Comparison of ENCODE assay signal across 10 mouse cellular contexts in genomic region chr9:106126786-106127251, GRCm38 (mm10). TPM values are rescaled to one million over a fixed set of nuclear protein-coding genes. Genes with fewer than 3 reads are reported as not detected.
DNase-seq lines count a peak whose midpoint lies in the region; ATAC-seq and TF ChIP-seq lines count a peak whose summit lies in the region.
"Had no signal": no experiment of that assay in that cellular context is flagged by ENCODE, and none has a peak within 500 bp of the region (broad histone marks: within the 10 kb centered on the region; RNA-seq: fewer than 3 reads in every experiment).

No protein-coding gene starts in this region.

- H3K36me3 ChIP-seq in forebrain, embryonic 15.5 days: no peaks in the 10 kb centered on the region
- no peaks in the 10 kb centered on the region for H3K36me3 ChIP-seq in midbrain, embryonic 15.5 days (replicated peaks)
- H3K36me3 ChIP-seq in liver, postnatal 0 days (replicated peaks; ENCODE audit: insufficient read depth, low read length): no peaks in the 10 kb centered on the region

- H3K27ac ChIP-seq in forebrain, embryonic 15.5 days (replicated peaks): peak overlapping the region; percentile 82
- peak overlapping the region; percentile 83 for H3K27ac ChIP-seq in midbrain, embryonic 15.5 days
- no peak overlapping the region for H3K27ac ChIP-seq in liver, postnatal 0 days (ENCODE audit: low read depth)

- H3K4me2 ChIP-seq in forebrain, embryonic 15.5 days (replicated peaks): no peak overlapping the region
- H3K4me2 ChIP-seq in midbrain, embryonic 15.5 days: peak overlapping the region; percentile 8; the same call in 1 of the 2 replicates
- H3K4me2 ChIP-seq in liver, postnatal 0 days (ENCODE audit: low read depth, low read length): no peak overlapping the region
- H3K4me2 ChIP-seq: liver, embryonic 11.5 days had no signal

- H3K9ac ChIP-seq in forebrain, embryonic 15.5 days (replicated peaks): no peak overlapping the region
- H3K9ac ChIP-seq in midbrain, embryonic 15.5 days: peak overlapping the region; percentile 8; the same call in 1 of the 2 replicates
- H3K9ac ChIP-seq in liver, postnatal 0 days (replicated peaks): no peak overlapping the region

- H3K9me3 ChIP-seq in forebrain, embryonic 15.5 days: no peaks in the 10 kb centered on the region
- no peaks in the 10 kb centered on the region for H3K9me3 ChIP-seq in midbrain, embryonic 15.5 days
- no peaks in the 10 kb centered on the region for H3K9me3 ChIP-seq in liver, postnatal 0 days (ENCODE audit: low read length)

- 0% methylated on average over 2 of the region's 2 CpGs for WGBS in forebrain, embryonic 15.5 days
- 0% methylated on average over 2 of the region's 2 CpGs for WGBS in midbrain, embryonic 15.5 days
- 38% methylated on average over 2 of the region's 2 CpGs for WGBS in liver, postnatal 0 days (ENCODE audit: insufficient replicate concordance)

- TF ChIP-seq EP300 in liver, postnatal 0 days (IDR thresholded peaks at IDR 0.05; ENCODE audit: low read depth): no peak

- peak; percentile 74 for DNase-seq in R1 (ENCODE audit: low read depth, low spot score)
- peak; percentile 68 for DNase-seq in brain, embryonic 18.5 days (ENCODE audit: low read depth, low spot score)
- DNase-seq in heart, adult 8-10 months (ENCODE audit: low spot score): no peak
- no peak for DNase-seq in thymus, postnatal 4 days
- DNase-seq in liver, postnatal 0 days: no peak
- DNase-seq: thymus, postnatal 25 days had no signal

- no peaks in the 10 kb centered on the region for H3K27me3 ChIP-seq in forebrain, embryonic 15.5 days
- no peaks in the 10 kb centered on the region for H3K27me3 ChIP-seq in midbrain, embryonic 15.5 days (replicated peaks)
- no peaks in the 10 kb centered on the region for H3K27me3 ChIP-seq in liver, postnatal 0 days (ENCODE audit: insufficient read depth, low read length)

- peaks cover 17% of the 10 kb centered on the region for H3K4me1 ChIP-seq in forebrain, embryonic 15.5 days
- H3K4me1 ChIP-seq in midbrain, embryonic 15.5 days: peaks cover 19% of the 10 kb centered on the region
- H3K4me1 ChIP-seq in liver, postnatal 0 days (ENCODE audit: insufficient read depth): no peaks in the 10 kb centered on the region
- H3K4me1 ChIP-seq: megakaryocyte, embryonic 14.5 days had no signal

- no peak for TF ChIP-seq CTCF in liver, postnatal 0 days (IDR thresholded peaks at IDR 0.05; ENCODE audit: low read depth)

- no peak overlapping the region for H3K4me3 ChIP-seq in forebrain, embryonic 15.5 days
- no peak overlapping the region for H3K4me3 ChIP-seq in midbrain, embryonic 15.5 days
- H3K4me3 ChIP-seq in liver, postnatal 0 days (ENCODE audit: low read depth, low read length): no peak overlapping the region
- H3K4me3 ChIP-seq: megakaryocyte, embryonic 14.5 days had no signal

- peak; percentile 94 for ATAC-seq in forebrain, embryonic 15.5 days (replicated peaks)
- ATAC-seq in midbrain, embryonic 15.5 days (replicated peaks): peak; percentile 93
- ATAC-seq in liver, postnatal 0 days: no peak

RNA-seq across cellular contexts. Expression of gene Col6a4, which starts 30.2 kb away (rescaled TPM):
- 0.53 and 0.86 TPM in 2 replicates for polyA plus RNA-seq in forebrain, embryonic 15.5 days (2015; fragmentation: Nextera tagmentation; extraction: Ambion mirVana)
- polyA plus RNA-seq in midbrain, embryonic 15.5 days (2015; fragmentation: Nextera tagmentation; extraction: Ambion mirVana): 1.8 TPM in 2 replicates
- not detected for total RNA-seq in heart, adult 8-10 months (2022)
- not detected in 2 replicates for polyA plus RNA-seq in liver, postnatal 0 days (2015; fragmentation: Nextera tagmentation; extraction: Ambion mirVana)
- polyA plus RNA-seq: liver, embryonic 11.5 days had no signal

RNA-seq across cellular contexts. Expression of gene Glyctk, which starts 31.1 kb away (rescaled TPM):
- 2.9 and 3.2 TPM in 2 replicates for polyA plus RNA-seq in forebrain, embryonic 15.5 days (2015; fragmentation: Nextera tagmentation; extraction: Ambion mirVana)
- 4.5 and 4.9 TPM in 2 replicates for polyA plus RNA-seq in midbrain, embryonic 15.5 days (2015; fragmentation: Nextera tagmentation; extraction: Ambion mirVana)
- total RNA-seq in heart, adult 8-10 months (2022): 1 to 10 TPM; 1.5 to 2.6 (median 1.9) TPM
- polyA plus RNA-seq in liver, postnatal 0 days (2015; fragmentation: Nextera tagmentation; extraction: Ambion mirVana): 41.4 and 46.5 TPM in 2 replicates

RNA-seq across cellular contexts. Expression of gene Wdr82, which starts 43.9 kb away (rescaled TPM):
- 38.1 and 41.5 TPM in 2 replicates for polyA plus RNA-seq in forebrain, embryonic 15.5 days (2015; fragmentation: Nextera tagmentation; extraction: Ambion mirVana)
- polyA plus RNA-seq in midbrain, embryonic 15.5 days (2015; fragmentation: Nextera tagmentation; extraction: Ambion mirVana): 40.5 and 41.1 TPM in 2 replicates
- total RNA-seq in heart, adult 8-10 months (2022): 10 to 100 TPM; 29.6 to 38.5 (median 34.0) TPM
- 5.3 and 5.7 TPM in 2 replicates for polyA plus RNA-seq in liver, postnatal 0 days (2015; fragmentation: Nextera tagmentation; extraction: Ambion mirVana)

Comparison
In these comparisons a context has a peak if more than half of its experiments do, and no peak if none do; other contexts are left out.
1. DNase-seq: peak in R1 (single experiment) and brain, embryonic 18.5 days (single experiment); none in heart, adult 8-10 months (single experiment), thymus, postnatal 4 days (single experiment) and liver, postnatal 0 days (single experiment).